Mouse (Mus musculus) neural tube, embryonic 10.5 days (tissue): Measurements from ENCODE around the gene Lmo1.
A peak's percentile ranks its signal among the peaks of the same experiment; 100 is the strongest.

ENCODE experiments used
- DNase-seq: peaks from one replicate; pipeline ENCODE4 v3.0.0-alpha.2; 2017; ENCODE audit warnings: low spot score; ENCODE audit errors: extremely low spot score

Gene Lmo1

DNA sequence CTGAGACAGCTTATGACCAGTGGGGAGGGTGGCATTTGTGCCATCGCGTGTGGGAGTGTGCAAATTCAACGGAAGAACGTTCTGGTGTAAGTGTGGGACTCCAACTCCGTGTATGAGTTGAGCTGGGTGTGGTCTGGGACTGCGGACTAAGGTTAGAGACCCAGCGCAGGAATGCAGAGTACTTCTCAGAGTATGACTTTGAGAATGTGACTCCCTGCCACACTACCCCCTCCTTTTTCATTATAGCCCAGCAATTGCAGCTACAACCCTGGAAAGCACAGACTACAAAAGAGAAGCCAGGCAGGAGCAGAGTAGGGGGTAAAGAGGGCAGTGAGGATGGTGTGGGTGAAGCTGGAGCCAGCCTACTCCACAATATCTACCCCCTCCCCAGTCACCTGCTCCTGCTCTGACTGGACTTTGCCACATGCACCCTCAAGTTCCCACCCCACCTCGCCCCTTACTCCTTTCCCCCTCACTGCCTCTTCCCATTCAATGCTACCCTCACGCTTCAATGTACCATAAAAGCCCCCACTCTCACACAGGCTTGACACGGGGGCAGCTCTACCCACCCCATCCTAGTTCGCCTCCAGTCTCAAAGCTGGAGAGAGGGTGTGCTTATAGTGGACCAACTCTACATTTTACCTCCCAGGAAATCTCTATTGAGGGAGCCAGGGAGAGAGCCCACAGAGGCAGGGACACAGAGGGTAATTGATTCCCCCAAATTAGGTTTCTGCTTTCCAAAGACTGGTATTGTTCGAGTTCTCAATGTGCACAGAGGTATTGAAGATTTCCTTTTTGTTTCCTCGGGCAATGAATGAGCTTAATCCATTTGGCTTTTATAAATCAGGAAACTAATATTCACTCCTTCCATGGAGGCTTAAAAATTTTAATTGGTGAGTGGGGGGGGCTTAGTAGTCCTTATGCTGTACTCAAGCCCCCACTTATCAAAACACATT is 941 bp upstream of the Lmo1 start:
- DNase-seq, result no peak

DNA sequence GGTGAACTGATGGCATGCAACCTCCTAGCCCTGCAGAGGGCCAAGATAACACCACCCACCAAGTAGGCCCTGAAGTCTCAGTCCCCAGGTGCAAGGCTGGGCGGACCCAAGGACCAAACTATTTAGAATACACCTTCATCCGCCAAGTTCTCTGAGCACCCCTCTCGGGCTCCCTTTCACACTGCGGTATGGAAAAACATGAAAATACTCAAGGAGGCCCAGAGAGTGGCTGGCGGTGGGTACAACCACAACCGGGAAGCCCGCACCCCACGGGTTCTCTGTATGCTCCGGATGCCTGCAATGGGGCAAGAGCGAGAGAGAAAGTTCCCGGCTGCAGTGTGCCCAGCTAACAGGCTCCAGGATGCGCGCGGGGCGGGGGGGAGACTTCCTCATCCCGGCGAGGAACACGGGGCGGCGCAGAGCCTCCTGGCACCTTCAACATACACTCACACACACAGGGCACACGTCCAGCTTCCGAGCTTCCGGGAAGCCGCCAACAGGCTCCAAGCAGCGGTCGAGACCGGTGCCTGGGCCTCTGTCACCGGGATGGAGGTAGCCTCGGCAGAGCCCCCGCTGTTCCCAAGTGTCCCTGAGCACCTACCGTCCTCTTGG is 564 bp downstream of the Lmo1 start:
- DNase-seq, result no peak

DNA sequence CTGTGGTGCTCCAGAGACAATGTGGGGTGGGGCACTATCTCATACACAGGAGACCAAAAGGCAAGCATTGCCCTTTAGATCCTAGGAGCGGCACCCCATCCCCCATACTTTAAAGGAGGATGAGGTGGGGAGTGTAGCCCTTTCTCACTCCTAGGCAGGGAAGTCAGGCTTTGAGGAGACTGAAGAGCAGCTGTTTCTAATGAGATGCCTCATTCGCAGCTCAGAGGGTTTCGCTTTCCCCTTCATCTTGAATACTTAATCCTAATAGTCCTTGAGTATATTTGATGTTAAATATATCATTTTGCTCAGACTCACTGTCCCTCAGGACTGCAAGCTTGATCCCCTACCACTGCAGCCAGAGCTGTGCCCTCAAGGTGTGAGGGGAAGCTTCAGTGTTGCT is 3.1 kb downstream of the Lmo1 start:
- no peak for DNase-seq

DNA sequence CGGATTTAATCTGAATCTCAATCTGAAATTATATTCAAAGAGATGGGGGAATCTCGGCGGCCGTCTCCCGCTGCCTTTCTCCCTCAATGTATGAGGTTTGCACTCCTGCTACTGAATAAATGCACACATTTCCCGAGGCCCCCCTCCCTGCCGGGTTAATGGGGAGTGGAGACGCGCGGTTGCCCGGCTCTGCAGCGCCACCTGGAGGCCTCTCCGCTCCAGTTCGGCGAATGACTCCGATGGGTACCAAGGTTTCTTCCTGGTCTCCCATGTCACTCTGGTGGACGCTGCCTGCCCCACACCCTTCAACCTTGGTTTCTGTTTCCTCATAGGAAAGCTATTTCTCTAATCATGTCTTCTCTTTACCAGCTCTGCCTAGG is 4.6 kb downstream of the Lmo1 start:
- DNase-seq, result peak; percentile 92

DNA sequence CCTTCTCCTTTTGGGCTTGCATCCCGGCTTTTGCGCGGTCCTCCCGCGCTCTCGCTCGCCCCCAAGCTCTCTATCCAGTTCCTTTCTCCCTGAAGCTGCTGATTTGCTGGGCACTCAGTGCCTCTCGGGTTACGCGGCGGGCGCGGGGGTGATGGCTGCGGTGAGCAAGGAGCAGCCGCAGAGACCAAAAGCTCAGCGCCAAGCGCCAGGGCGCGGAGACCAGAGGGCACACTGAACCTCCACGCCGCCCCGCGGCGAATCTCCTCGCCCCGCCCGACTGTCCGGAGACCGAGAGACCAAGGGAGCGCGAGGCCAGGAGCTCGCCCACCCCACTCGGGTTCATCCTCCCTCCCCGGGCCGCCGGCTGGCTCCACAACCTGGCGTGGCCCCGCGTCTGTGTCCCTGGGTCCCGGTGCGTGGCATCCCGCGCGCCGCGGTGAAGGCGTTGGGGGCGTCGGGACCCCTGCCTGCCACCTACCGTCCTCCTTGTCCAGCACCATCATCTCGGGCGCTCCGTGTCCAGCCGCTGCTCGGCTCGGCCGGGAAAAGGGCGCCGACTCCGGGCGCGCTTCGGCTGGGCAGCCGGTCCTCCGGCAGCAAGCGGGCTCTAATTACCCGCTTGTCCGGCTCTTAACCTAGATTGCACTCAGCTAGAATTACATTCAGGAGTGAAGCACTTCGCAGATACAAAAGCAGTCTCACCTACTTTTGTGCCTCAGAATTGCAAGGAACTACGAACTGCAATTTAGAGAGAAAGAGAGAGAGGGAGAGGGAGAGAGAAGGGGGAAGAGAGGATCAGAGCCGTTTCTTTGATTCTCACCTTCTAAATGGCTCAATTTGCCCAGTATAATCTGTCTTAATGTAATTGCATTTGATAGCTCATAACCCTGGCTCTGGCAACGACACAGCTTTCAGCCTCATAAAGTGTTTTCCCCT is 5.2 kb downstream of the Lmo1 start:
- peak; percentile 75 for DNase-seq

DNA sequence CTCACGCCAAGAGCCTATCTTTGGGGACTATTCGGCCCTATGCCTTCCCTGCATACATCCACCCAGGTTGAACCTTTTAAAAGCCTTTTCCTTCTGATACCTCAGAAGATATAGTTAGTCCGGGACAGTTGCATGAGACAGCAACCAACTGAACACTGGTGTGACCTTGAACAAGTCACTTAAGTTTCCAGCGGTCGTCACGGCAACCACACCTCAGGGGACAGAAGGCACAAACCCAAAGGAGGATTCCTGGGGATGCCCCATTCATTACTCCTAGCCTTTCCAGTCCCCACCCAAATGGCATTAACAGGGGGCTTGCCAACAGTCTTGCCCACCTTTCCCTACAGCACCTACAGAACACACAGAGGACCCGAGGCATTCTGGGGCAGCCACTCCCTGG is 6.3 kb downstream of the Lmo1 start:
- DNase-seq, result no peak

DNA sequence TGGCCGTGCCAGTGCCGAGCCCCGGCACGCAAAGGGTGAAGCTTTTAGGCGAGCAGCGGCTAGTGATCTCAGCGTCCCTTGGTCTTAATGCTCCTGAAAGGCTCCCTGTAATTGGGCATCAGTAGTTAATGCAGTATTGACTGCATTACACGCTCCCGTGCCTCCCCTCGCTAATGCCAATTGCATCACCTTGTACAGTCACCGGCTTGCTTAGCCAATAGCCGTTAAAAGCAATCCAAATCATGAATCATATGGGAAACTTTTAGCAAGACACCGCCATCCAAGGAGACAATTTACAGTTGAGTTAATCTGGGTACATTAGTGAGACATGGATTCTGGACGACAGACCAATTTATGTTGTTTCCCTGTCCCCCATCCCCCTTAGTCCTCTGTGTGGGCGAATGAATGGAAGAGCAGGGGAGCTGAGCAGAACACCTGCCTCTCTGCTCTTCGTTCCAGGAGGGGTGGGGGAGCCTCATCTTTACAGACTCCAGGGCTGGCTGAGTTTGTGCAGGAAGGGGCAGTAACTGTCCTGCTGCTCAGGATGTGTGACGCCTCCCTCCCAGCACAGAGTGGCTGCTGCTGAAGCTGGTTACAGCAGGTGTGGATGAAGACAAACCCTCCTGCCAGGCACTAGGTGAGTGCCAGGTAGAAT is 8.9 kb downstream of the Lmo1 start:
- DNase-seq, result no peak

DNA sequence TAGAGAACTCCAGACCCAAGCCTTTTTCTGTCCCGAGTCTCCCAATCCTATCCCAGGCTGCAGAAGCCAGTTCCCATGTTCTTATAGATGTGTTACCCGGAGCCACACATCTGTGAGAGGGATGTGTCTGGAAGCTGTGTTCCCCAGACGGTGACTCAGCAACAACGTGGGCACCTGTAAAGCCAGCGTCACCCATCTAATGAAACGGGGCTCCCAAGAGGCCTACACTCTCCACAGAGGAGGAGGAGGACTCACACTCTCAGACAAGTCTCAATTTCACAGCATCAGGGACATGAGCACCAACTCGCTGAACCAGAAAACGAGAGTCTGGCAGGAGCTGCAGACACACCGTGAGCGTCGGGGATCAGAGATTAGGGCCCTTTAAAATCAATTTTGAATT is 20.7 kb downstream of the Lmo1 start:
- no peak for DNase-seq

DNA sequence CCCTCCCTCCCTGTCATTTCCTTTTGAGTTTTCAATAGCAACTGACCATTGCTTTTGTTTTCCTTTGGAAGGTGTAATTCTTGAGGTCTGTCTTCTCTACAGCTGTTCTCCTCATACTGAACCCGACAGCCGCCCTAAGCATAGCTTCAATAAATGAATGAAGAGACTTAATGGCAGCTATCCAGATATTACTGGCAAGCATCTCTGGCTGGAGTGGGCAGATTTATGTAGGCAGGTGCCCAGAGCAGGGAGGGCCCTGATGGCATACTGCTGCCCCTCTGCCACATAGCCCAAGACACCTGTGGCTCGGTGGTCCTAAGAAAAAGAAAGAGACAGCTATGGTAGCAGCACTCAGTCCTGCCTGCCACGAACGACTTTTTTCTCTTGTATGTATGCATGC is 21.5 kb downstream of the Lmo1 start:
- no peak for DNase-seq

DNA sequence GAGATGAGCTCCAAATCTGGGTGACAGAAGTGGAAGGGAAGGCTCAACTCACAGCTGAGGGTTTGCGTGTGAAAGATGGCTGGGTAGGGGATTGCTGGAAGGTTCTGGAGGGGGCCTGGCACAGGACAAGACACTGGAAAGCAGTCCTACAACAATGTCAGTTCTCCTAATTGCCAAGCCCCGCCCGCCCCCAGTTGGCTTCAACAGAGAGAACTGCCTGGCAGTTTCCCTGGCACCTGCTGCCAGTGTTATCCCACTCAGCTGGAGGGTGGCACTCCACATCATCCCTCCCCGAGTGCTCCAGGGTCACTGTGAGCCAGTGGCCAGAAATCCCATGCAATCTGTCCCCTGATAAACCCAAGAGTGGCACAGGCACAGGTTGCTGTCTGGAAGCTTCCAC is 23.9 kb downstream of the Lmo1 start:
- DNase-seq, result no peak

DNA sequence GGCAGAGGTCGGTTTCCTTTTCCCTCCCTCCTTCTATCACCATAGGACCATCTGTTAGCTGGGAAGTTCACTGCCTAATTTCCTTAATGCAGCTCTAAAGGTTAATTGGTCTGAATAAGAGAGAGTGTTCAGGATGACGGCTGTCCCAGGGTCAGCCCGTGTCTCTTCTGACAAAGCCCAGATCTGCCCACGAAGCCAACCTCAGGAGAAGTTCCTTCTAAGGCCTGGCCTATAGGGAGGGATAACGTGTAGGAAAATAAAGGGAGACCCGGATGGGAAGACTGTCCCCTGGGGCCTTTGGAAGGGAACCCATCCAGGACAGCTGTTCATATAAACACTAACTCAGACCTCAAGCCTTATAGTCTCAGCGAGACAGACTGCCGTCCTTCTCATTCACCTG is 29.8 kb downstream of the Lmo1 start:
- DNase-seq, result no peak

DNA sequence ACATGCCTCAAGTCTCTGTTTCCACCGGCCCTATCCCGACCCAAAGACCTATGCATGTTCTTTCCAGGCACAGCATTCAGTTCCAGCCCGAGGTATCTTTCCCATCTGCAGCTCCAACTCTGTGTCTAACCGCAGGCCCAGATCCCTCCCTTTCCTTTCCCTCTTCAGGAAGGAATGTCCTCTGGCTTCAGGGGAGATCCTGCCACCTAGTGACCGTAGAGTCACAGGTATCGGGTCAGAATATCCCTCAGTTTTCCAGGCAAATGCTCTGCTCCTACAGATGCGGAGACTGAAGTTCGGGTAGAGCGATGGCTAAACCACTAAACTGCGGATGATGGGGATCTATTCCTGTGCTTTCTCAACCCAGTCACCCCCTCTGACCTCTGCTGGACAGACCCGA is 30.3 kb downstream of the Lmo1 start:
- no peak for DNase-seq

DNA sequence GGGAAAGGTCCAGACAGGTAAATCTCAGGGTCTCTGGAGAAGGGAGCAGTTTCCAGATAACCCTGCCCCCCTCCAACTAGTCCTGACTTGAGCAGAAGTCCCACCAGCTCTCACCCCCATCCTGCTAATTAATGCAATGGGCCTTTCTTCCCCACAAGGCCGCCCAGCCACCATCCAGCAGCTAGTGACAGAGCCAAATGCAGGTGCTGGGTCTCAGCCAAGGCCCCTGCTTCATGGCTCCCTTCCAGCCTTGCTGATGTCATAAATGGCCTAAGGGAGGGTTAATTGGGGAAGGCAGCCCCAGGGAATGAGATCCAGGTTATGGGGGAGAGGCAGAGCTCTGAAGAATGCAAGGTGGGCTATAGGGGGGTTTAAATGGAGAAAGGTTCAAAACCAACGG is 32.4 kb downstream of the Lmo1 start:
- no peak for DNase-seq

DNA sequence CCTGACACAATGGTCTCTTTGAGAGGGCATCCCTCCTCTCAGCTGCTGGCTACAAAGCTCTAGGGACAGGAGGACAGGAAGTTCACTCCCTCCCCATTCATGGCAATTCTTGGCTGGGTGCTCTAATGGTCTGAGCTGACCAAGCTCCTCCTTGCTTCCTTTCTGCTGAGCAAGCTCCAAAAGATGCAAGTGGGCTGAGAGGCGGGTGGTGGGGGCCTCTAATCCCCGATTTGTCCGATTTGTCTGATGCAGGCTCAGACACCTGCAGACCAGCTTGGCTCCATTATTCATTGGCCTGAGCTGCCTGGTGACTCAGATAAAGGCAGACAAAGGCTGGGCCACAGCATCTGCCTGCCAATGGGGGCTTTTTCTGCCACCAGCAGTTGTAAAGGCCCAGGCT is 33.3 kb downstream of the Lmo1 start:
- DNase-seq, result no peak

DNA sequence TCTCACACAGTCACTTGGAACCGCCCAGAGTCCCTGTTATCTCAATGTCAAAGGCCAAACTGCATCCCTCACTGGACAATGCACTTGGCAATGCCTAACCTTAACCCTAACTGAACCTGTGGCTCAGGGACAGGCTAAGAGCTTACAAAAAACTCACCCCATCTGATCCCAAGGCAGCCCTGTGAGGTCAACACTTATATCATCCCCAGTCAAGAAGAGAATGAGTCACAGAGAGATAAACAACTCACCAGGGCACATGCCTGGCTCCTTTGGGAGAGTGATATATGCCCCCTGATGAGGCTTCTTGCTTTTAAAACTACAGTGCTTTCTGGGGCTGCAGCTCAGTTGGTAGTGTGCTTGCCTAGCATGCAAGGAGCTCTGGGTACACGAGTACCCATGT is 34.0 kb downstream of the Lmo1 start:
- no peak for DNase-seq

DNA sequence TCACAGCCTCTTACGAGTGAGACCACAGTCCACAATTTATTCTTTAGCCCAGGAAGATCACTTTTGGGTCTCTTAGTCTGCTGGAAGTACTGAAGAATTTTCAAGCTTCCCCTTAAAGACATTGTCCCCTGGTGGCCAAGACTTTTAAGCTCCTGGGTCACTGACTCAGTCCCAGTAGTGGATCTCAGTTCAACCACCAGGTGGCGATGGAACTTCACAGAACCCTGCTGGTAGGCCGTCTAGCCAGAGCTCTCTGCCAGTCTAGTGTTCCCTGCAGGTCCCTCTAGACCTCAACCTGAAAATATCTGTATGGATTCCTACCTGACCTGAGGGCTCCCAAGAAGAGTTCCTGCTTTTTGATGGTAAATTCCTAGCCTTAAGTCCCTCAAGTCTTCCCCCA is 35.6 kb downstream of the Lmo1 start:
- peak; percentile 90 for DNase-seq

DNA sequence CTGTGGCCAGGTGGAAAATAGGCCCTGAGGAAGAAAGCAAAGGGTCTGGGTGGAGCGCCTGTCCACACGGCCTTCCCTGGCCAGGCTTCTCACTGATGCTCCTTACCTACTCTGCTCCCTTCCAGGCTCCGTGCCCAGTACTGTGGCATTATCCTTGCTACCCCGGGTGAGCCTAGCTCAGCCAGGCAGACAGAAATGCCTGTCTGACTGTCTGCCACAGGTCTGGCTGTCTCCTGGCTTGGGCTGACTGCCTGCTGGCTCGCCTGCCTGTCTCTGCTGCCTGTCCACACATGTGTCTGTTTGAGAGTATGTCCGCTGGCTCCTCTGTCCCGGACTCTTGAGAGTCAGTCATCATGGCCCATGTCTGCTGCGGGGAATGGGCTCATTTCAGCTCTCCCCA is 37.6 kb downstream of the Lmo1 start:
- DNase-seq, result no peak

DNA sequence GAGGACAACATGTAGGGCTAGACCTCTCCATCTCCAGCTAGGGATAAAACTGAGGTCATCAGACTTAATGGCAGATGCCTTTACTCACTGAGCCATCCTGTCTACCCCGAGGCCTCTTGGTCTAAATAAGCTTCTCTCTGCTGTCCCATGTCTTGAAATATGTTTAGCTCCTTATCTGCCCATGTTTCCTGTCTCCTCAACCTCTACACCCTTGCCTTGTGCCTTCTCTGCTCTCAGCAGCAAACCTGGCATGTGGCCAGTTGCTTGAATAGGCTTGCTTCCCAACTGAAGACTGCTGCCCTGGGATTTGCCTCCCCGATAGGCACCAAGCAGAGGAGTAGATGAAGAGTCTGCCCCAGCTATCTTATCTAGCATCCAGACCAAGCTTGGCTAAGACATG is 43.4 kb downstream of the Lmo1 start:
- no peak for DNase-seq

DNA sequence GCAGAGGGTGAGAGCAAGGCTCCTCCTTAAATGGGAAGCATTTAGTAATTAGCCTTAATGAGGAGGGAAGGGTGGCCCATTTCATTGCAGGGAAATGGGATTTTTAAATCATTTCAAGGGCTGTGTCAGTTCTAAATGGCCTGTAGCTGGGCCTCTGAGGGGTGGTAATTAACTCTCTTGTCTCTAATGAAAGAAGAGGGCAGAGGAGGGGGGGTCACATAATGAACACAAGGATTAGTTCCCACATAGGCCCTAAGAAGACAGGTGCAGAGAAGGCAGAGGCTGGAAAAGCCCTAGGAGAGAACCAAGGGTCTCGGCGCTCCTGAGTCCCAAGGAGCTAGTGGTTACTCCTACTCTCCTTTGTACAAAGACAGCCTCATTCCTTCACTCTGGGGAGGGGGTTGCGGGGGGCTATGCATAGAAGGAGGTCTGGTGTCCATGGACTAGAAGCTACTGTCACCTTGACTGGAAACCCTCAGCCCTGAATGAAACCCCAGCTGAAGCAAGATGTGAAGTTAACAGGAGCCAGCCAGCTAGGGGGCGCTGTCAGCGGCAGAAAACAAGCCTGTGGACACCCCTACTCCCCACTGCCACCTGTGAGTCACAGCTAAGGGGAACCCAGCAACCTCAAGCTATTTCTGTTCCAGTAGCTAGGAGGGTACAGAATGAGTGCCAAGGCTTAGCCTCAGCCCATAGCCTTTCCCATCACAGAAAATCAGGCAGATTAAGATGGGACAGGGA is 44.9 kb downstream of the Lmo1 start:
- DNase-seq, result no peak

DNA sequence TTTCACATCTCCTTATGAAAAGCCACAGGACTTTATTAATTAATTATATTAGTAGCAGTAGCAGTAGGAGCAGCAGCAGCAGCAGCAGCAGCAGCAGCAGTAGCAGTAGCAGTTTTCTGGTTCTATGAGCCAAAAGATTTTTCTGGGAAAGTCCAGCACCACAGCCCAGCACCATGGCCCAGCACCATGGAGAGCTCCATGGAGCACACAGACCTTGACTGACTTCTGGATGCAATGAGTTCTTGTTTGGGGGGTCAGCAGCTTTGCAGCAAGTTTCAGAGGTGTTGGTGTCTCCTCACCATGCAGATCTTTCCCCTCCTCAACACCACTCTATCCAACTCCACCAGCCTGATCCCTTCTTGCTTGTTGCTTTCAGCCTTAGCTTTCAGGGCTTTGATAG is 45.6 kb downstream of the Lmo1 start:
- DNase-seq, result peak; percentile 40

DNA sequence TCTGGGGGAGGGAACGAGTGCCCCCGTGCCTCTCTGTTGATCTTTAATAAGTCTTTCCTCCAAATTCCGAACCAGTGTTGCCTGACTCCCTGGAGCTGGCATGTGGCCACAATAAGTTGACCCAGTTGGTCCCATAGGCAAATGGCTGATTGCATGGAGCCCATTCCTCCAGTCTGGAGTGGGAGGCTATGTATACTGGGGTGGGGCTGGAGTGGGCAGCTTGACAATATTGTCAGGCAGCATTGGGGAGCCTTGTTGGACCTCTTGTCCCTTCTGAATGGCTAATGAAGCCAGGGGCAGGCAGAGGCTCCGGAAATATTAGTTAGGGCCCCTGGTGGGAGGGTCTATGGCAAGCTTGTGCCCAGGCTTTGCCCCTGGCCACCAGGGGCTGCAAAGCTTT is 59.1 kb downstream of the Lmo1 start:
- no peak for DNase-seq
